Mouse (Mus musculus) testis, postnatal 10 days (tissue): ENCODE measurements around the gene Btnl1.

ENCODE experiments used
- DNase-seq: peaks from one replicate; pipeline ENCODE4 v3.0.0; 2021; ENCODE audit warnings: low spot score

Btnl1 gene

DNA sequence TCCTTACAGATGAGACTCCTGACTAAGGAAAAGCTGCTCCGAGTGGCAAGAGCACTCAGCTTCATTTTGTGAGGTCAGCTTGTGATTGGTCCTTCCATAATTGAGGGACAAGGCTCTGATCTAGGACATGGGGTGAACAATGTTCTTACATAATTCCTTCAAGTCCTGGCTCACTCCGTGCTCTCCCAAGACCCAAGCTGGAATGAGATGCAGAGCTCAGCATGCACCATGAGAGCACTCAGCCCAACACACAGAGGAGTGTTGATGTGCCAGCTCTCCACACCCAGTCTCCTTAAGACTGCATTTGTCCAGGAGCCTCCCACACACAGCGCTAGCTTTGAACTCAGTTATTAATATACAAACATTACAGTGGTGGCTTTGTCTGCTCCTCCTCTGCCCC is 7.8 kb downstream of the Btnl1 start:
- peak; percentile 44 for DNase-seq

DNA sequence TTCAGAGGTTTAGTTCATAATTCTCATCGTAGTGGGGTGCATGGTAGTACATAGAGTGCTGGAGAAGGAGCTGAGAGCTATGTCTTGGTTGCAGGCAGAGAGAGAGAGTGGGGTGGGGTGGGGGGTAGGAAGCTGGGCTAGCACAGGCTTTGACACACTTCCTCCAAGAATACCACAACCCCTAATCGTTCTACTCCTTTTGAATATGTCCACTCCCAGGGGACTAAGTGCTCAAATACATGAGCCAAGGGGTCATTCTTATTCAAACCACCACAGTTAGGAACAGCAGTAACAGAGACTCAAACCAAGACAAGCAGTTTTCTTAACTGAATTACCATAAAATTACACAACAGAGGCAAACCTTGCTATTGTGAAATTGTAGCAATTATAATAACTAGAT is 9.7 kb downstream of the Btnl1 start:
- DNase-seq, result no peak

DNA sequence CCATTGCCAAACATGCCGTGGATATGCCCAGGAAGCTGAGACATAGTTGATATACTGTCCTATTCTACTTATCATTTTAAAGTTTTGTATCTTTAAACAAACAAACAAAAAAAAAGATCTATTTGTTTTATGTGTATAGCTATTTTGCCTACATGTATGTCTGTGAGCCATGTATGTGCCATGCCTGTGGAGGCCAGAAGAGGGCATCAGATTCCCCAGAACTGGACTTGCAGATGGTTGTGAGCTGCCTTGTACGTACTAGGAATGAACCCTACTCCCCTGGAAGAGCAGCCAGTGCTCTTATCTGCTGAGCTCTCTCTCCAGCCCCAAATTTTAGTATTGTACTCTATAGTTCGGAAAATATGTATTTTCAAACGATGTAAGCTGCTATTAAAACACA is 11.6 kb downstream of the Btnl1 start:
- no peak for DNase-seq

DNA sequence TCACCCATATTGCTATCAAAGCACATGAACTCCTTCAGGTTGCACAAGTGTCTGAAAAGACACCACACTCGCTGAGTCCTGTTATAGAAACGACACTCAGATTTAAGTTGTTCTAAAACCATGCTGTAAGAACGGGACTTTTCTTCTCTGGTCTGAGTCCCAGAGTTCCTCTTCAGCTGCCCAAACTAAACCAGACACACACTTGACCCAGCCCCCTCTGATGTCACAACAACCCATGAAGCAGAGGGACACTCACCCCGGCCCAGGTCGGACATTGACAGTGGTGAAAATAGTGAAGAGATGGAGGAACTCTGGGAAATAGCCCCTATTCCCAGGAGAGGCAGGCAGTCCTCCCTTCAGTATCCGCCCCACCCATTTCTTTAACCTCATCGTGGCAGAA is 14.6 kb downstream of the Btnl1 start:
- DNase-seq, result no peak

DNA sequence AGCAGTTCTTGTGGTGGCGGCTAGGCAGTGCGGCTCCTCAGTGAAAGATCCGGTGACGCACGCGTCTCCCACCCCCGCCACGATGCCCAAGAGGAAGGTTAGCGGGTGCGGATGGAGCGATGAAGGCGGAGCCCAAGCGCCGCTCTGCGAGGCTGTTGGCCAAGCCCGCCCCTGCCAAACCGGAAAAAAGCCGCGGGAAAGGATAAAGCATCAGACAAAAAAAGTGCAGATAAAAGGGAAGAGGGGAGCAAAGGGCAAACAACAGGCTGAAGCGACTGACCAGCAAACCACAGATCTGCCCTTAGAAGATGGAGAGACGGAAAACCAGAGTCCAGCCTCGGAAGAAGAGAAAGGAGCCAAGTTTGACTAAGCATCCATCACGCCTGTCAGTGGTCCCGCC is 15.4 kb downstream of the Btnl1 start:
- peak; percentile 44 for DNase-seq

DNA sequence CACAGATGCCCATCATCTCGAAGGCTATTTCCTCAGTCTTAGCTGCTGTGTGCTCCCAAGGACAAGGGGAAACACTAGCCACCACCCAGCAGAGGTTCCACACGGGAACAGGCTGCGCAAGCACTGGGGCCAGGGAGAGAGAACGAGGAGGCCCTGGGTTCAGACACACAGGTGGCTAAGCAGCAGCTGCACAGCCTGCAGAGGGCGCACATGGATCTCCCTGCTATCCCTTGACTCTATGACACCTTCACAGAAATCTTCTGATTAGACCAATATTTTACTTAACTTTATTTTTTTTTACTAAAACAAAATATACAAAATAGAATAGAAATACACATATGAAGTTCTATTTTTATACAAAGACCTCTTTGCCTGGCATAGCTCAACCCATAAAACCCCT is 20.4 kb downstream of the Btnl1 start:
- no peak for DNase-seq

DNA sequence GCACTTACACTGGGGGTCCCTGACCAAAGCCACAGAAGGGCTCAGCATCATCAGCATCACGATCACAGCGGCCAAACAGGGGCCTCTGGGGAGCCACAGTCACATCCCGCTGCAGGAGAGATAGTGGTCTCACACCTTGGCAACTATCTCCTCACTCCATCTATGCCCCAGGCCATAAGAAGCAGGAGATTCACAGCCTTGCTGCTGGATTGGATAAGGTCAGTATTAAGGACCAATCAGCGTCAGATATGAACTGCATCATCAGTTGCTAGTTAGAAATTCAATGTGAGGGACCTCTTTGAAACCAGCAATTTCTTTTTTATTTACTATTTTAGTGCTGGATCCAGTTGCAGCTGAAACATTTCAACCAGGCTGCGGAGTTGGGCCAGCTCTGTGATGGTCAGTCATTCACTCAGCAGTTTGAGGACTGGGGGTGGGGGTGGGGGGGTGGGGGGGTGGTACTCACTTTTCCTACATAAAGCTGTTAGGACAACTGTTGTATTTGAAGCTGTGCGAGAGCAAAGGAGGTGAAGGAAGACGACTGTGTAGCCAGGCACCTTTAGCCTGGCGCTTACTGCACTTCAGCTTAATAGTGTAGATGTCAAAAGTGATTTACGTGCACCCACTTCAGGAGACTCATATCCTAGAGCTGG is 21.3 kb downstream of the Btnl1 start:
- peak; percentile 53 for DNase-seq

DNA sequence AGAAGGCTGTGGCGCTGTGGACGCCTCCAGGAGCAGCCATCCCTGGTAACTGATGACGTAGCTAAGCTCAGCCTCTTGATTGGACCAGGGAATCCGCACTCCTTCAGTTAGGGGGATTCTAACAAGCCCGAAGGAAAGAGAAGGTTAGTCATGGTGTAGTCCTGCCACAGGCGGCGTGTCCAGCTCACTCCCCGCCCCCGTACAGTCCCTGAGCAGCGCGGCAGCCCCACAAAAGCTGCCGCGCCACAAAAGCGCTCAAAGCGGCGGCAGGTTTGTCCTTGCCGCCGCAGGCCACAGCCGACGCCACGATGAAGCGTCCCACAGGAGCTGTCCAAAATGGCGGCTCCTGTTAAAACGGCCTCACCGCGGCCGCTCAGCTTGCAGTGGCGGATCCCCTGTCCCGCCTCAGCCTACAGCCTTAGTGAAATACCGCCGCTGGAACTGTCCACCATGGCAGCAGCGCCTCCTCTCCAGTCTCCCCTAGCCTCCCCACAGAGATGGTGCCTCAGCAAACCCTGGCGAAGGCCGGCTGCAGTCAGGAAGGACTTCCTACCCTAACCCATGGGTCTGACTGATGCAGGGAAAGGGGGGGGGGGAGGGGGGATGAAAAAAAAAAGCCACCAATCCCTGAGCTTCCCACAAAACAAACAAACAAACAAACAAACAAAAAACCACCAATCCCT is 21.9 kb downstream of the Btnl1 start, which contains the start of gene BC051142:
Gene BC051142 (plus strand): TSS at position 110 of the 683 bp plus-strand sequence.
- peak; percentile 77 for DNase-seq

DNA sequence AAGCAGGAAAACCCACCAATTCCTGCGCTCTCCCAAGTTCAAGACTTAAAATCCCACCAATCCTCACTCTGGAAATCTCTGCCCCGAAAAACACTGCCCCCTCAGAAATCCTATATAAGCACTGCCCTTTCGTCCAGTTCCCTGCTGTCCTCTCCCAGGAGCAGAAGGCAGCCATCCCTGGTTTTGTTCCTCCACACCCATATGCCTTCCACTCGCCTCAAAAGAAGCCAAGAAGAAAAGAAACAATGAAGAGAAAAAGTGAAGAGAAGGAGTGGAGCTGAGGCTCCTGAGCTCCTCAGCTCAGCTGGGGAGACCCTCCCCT is 22.4 kb downstream of the Btnl1 start:
- DNase-seq, result no peak

DNA sequence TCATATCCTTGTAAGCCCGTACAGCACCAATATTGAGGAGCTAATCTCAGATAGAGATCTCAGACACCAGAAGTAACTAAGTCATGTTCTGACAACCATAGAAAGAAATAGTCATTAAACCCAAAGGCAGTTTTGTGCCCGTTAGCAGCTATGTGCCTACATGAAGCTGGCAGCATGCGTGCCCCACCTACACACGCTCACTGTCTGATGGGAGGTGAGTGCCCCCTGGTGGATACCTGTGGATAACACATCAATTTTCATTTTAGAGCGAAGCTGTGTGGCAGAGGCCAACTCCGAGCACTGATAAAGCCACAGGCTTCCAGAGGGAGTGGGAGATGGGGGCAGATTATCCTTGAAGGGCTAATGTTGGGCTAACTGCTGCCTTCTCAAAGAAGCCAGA is 34.2 kb downstream of the Btnl1 start:
- DNase-seq, result peak; percentile 67

DNA sequence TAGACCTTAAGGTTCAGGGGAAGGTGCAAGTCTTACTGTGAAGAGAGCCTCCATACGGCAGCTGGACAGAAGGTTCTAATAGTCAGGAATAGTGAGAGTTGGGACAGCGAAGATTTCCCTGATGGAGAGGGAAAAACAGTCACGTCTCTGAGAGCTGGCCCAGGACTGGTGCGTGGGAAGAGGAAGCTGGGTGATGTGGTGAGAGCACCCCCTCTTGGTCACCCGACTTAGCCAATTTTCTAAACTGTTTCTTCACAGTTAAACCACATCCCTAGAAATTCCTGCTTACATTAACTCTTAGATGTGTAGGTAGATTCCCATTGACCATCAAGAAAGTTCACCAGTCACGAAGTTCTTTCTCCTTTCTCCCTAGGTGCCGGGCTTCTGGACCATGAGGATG is 43.1 kb downstream of the Btnl1 start:
- no peak for DNase-seq

DNA sequence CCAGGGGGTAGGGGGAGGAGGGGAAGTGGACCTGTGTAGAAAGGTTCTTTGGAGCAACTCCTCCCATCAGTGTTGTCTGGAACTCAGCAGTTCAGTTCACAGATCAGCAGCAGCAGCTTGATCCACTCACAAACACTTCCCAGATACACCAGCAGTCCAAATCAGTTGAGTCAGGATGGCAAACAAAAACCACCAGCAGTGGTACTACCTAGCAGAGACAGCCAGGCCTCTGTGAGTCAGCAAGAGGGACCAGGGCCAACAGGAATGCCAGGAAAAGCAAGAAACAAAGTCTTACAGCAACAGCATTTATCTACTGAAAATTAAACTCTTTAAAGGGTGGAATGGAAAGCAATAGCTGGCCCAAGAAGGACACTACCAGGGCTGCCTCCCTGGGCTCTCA is 50.7 kb downstream of the Btnl1 start:
- DNase-seq, result no peak
